Mouse (Mus musculus) liver, adult 2 months (tissue): ENCODE measurements around the gene Slc25a13. TPM values are rescaled to one million over a fixed set of nuclear protein-coding genes. Genes with fewer than 3 reads are reported as not detected.
"Not testable (repeated sequence)": the region's sequence is repeated elsewhere in the genome, so short reads cannot be mapped to it uniquely, and the experiment has no call there.

Experiments
- DNase-seq: peaks from one replicate; pipeline ENCODE4 v3.0.0-alpha.2; 2011; ENCODE audit warnings: low read depth, low spot score; ENCODE audit errors: extremely low read depth
- H3K27ac ChIP-seq: fragments of 200-500 bp; replicated peaks from 2 replicates; pipeline ENCODE4 v1.5.1; 2012; ENCODE audit warnings: low read depth, mild to moderate bottlenecking, control low read depth, inconsistent platforms, low read length; ENCODE audit not compliant: insufficient read depth
- H3K27me3 ChIP-seq: fragments of 200-500 bp; 2 replicates; pipeline ENCODE4 v1.6.1; 2012; ENCODE audit warnings: mild to moderate bottlenecking, moderate library complexity, low read length, inconsistent platforms; ENCODE audit not compliant: control insufficient read depth, insufficient read depth
- H3K36me3 ChIP-seq: fragments of 200-500 bp; 2 replicates; pipeline ENCODE4 v1.6.1; 2012; ENCODE audit warnings: low read length, inconsistent platforms; ENCODE audit not compliant: control insufficient read depth, insufficient read depth
- H3K4me1 ChIP-seq: fragments of 200-500 bp; 2 replicates; pipeline ENCODE4 v1.6.1; 2011; ENCODE audit warnings: low read length; ENCODE audit not compliant: control insufficient read depth, insufficient read depth
- H3K4me3 ChIP-seq: fragments of 200-500 bp; 2 replicates; pipeline ENCODE4 v1.5.1; 2011; ENCODE audit warnings: low read depth, mild to moderate bottlenecking, control low read depth, low read length, moderate library complexity; ENCODE audit not compliant: insufficient read depth
- H3K79me2 ChIP-seq: fragments of 200-500 bp; 2 replicates; pipeline ENCODE4 v1.6.1; 2012; ENCODE audit warnings: inconsistent platforms, mild to moderate bottlenecking, low read length, moderate library complexity; ENCODE audit not compliant: control insufficient read depth, insufficient read depth
- H3K9ac ChIP-seq: fragments of 200-500 bp; 2 replicates; pipeline ENCODE4 v1.6.1; 2012; ENCODE audit warnings: low read depth, mild to moderate bottlenecking, control low read depth, inconsistent platforms, low read length
- CTCF ChIP-seq: fragments of 200-500 bp; IDR thresholded peaks from 2 replicates; pipeline ENCODE4 v1.5.1; 2011; ENCODE audit warnings: low read depth, low read length, control low read depth
- POLR2A ChIP-seq: fragments of 200-500 bp; IDR thresholded peaks from 2 replicates; pipeline ENCODE4 v1.6.1; 2011; ENCODE audit warnings: low read length, control low read depth; ENCODE audit not compliant: insufficient read depth; ENCODE audit errors: extremely low read depth
- WGBS: fragments of 180-500 bp; shearing (Covaris S2); methylation state at CpG from one replicate; pipeline ENCODE4 v1.1.7; 2018; 5-methylcytosine and 5-hydroxymethylcytosine counted together
- polyA plus RNA-seq: library from polyadenylated mRNA; depleted of rRNA; stranded (reverse); fragments of >200 nt; gene quantifications from 2 replicates; pipeline ENCODE4 v1.2.3, GENCODE M21; 2012
- total RNA-seq: library from RNA; depleted of rRNA; stranded (reverse); fragments of >200 nt; gene quantifications from 2 replicates; pipeline ENCODE4 v1.2.3, GENCODE M21; 2014

Gene Slc25a13
- total and polyA plus RNA-seq, 2 experiments = 53.5 to 232 TPM

DNA sequence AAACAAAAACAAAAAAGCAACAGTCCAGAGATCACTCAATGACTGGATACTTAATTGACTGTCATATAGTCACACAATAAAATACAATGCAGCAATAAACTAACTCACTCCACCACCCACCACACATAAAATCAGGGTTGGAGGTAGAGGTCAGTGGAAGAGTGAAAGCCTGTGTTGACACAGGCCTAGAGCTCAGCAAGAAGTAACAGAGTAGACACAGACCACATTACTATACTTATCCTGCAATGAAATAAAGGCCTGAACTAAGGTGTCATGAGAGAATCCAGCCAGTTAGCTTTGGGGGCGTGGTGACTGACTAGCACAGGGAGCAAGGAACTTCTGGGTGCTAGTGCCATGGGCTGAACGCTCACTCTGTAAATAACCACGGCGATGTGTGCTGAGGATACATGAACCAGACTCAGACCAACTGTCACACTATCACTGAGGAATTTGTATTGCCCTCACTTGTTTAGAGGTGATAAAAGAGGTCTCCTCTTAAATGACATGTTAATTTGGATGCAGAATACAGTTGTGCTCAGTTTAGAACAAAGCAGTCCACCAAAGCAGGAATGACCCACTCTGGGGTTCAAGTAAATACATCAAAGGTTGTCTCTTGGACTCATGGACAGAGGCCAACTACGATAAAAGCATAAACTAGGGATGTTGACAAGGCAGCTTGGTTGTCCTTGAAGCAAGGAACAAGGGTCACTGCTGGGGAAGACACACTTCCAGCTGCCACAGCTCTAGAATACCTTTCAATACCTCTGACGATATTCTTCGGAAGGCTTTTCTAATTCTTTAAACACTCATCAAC lies 31.8 kb downstream of the Slc25a13 start:
- Histone ChIP-seq H3K9ac (peak overlapping the region; percentile 38), H3K27ac (peak overlapping the region; percentile 86), H3K79me2 (peaks cover 28% of the 10 kb centered on the region; the same call in 1 of the 2 replicates), H3K36me3 (peaks cover 27% of the 10 kb centered on the region), H3K4me1 (peaks cover 19% of the 10 kb centered on the region), H3K4me3 (no peak overlapping the region), H3K27me3 (no peaks in the 10 kb centered on the region)
- TF ChIP-seq POLR2A (no peak), CTCF (no peak)
- DNase-seq = peak; percentile 98
- 14% methylated on average over 7 of the region's 7 CpGs for WGBS

- H3K27ac ChIP-seq = peak overlapping the region; percentile 76
- DNase-seq = peak; percentile 70
- H3K79me2 ChIP-seq = peaks cover 23% of the 10 kb centered on the region; the same call in 1 of the 2 replicates
- H3K9ac ChIP-seq = peak overlapping the region; percentile 52
- H3K4me3 ChIP-seq = no peak overlapping the region
- H3K4me1 ChIP-seq = peaks cover 22% of the 10 kb centered on the region
- 16% methylated on average over 8 of the region's 8 CpGs for WGBS
- peaks cover 24% of the 10 kb centered on the region; the same call in 1 of the 2 replicates for H3K36me3 ChIP-seq
- no peak for TF ChIP-seq POLR2A
- TF ChIP-seq CTCF = no peak
- no peaks in the 10 kb centered on the region for H3K27me3 ChIP-seq
Observed at GRCm38 (mm10) chr6:6183601-6184000, 33.4 kb downstream of the Slc25a13 start.

DNA sequence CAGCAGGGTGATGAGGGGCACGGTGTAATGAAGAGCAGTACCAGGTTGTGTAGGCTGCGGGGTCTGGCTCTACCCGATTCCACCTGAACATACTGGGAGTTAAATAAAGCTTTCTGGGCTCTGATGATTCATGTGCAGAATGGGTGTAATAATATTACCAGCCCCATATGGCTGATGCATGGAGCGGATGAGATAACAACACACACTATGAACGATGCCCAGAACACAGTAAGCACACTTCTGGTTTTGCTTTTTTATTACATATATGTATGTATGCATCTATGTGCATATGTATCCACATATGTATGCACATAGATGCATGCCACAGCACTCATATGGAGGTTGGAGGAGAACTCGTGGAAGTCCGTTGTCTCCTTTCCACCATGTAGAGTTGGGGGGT lies 34.8 kb downstream of the Slc25a13 start:
- H3K36me3 ChIP-seq = peaks cover 25% of the 10 kb centered on the region; the same call in 1 of the 2 replicates
- no peak overlapping the region for H3K27ac ChIP-seq
- H3K4me3 ChIP-seq = no peak overlapping the region
- H3K4me1 ChIP-seq = peaks cover 21% of the 10 kb centered on the region
- TF ChIP-seq CTCF (no peak), POLR2A (no peak)
- H3K9ac ChIP-seq = no peak overlapping the region
- H3K27me3 ChIP-seq = no peaks in the 10 kb centered on the region
- no peak for DNase-seq
- peaks cover 18% of the 10 kb centered on the region; the same call in 1 of the 2 replicates for H3K79me2 ChIP-seq
- WGBS = 96% methylated on average over 7 of the region's 7 CpGs

DNA sequence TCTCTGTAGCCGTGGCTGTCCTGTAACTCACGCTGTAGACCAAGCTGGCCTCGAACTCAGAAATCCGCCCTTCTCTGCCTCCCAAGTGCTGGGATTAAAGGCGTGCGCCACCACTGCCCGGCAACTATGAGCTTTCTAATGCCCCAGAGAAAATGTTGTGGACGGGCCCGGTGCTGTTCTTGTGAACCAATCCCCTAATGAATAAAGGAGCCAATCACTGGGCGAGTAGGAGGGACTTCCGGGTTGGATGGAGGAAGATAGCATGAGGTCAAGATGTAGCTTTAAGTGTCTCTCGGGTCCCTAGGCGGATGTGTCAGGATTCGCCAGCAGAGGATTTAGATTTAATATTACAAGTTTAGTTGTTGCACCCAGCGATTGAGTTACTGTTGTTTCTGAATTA lies 38.6 kb downstream of the Slc25a13 start:
- DNase-seq, H3K27ac ChIP-seq, H3K4me1 ChIP-seq, H3K27me3 ChIP-seq, H3K9ac ChIP-seq, H3K4me3 ChIP-seq: not testable (repeated sequence)
- Histone ChIP-seq H3K36me3 (peaks cover 33% of the 10 kb centered on the region; the same call in 1 of the 2 replicates), H3K79me2 (peaks cover 23% of the 10 kb centered on the region; the same call in 1 of the 2 replicates)
- 97% methylated on average over 15 of the region's 15 CpGs for WGBS

DNA sequence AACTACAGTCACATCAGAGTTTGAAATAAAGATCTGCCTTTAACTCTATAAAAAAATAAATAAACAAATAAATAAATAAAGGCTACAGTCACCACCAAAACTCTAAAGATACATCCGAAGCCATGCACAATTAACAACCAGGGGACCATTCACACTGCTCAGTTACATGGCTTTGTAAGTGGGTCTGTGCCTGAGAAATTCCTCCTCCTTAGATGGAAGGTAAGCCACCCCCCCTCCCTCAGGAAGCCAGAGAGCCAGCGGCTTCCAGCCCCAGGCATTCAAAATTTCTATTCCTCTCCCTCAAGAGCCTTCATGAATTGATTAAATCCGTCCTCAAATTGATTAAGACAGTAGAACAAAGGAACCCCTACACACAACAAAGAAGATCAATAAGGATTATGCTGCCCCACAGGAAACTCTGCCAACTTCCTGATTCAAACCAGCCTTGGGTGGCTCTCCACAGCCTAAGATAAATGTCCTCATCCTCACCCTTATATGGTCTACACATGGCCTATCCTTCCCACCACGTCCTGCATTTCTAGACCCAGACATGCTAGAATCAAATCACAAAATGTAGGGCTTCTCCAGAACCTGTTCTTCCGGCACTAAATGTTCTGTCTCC lies 41.5 kb downstream of the Slc25a13 start:
- 79% methylated on average over 5 of the region's 5 CpGs for WGBS

More for the DNA sequence above, 41.5 kb downstream of the Slc25a13 start:
- Histone ChIP-seq H3K4me3 (no peak overlapping the region), H3K27ac (0 out of 2 replicates have a peak overlapping the region, but pooled peaks have one; percentile 9), H3K36me3 (peaks cover 29% of the 10 kb centered on the region; the same call in 1 of the 2 replicates), H3K27me3 (no peaks in the 10 kb centered on the region), H3K4me1 (peaks cover 5% of the 10 kb centered on the region), H3K79me2 (peaks cover 27% of the 10 kb centered on the region), H3K9ac (no peak overlapping the region)
- no peak for DNase-seq
- TF ChIP-seq CTCF (no peak), POLR2A (no peak)
